Mouse (Mus musculus): ENCODE measurements at regions not wholly inside any gene's neighbourhood (a gene's known extent, or its start where the extent isn't known, plus 50 kb on each side); places are given as distances from the start of the nearest gene placed in this dataset.

DNA sequence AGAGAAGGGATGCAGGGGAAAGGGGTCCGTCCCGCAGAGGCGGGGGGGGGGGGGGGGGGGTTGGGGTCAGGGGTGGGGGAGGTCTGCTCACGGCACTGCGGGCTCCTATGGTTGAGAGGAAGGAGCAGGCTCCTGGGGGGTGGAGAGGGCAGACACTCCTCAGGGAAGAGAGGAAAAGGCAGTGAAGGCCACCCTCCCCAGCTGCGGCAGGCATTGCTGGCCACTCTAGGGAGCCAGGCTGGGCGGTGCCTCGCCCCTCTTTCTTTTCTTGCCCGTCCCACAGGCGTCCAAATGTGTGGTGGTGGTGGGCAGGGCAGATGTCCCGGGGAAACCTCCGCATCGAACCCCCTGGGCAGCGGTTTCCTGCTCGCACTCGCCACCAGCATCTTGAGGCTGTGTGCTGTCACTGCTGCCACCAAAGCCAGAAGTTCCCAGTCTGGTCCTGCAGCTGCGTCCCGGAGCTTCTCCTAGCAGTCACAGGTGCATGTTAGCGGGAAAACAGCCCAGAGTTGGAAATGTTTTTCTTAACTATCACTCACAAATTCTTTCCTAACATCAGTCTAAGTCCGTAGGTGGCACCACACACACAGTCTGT is 110.4 kb downstream of the Dsel start:
- peak overlapping the region; percentile 34; the same call in 1 of the 2 replicates for H3K4me2 ChIP-seq
- 0 out of 2 replicates have a peak, but pooled peaks have one; percentile 52 for ATAC-seq (ENCODE audit: insufficient number of reproducible peaks, low FRiP score, low TSS enrichment, low read depth)
- no peak overlapping the region for H3K4me3 ChIP-seq
- H3K9me3 ChIP-seq, result no peaks in the 10 kb centered on the region
- WGBS, result 6% methylated on average over 16 of the region's 20 CpGs
- H3K36me3 ChIP-seq, result no peaks in the 10 kb centered on the region
- peaks cover 2% of the 10 kb centered on the region; the same call in 1 of the 2 replicates for H3K4me1 ChIP-seq
- H3K27ac ChIP-seq, result no peak overlapping the region
- H3K27me3 ChIP-seq, result no peaks in the 10 kb centered on the region
- no peak overlapping the region for H3K9ac ChIP-seq
